Mouse (Mus musculus) CH12.LX (cell line): ENCODE data around the gene AW822073.

Experiments used
- CTCF ChIP-seq, 2 experiments: IDR thresholded peaks in 1 of 2; conservative IDR thresholded peaks in 1 of 2; 2 replicates each; pipeline ENCODE4 v1.5.1; 2011 to 2012; ENCODE audit warnings: low read depth in 2 of 2, low read length in 2 of 2, improper control_type of control experiment in 1 of 2, inconsistent platforms in 1 of 2, mild to moderate bottlenecking in 1 of 2, moderate library complexity in 1 of 2
- E2F4 ChIP-seq: IDR thresholded peaks from 2 replicates; pipeline ENCODE4 v1.6.1; 2011; ENCODE audit warnings: low read depth, low read length, improper control_type of control experiment; ENCODE audit not compliant: insufficient replicate concordance
- EP300 ChIP-seq: IDR thresholded peaks from 2 replicates; pipeline ENCODE4 v1.6.1; 2011; ENCODE audit warnings: low read length, improper control_type of control experiment
- HCFC1 ChIP-seq: IDR thresholded peaks from 2 replicates; pipeline ENCODE4 v1.6.1; 2012; ENCODE audit warnings: low read depth, mild to moderate bottlenecking, inconsistent platforms, low read length, improper control_type of control experiment
- MXI1 ChIP-seq: IDR thresholded peaks from 2 replicates; pipeline ENCODE4 v1.6.1; 2011; ENCODE audit warnings: mild to moderate bottlenecking, low read depth, low read length, improper control_type of control experiment
- POLR2A ChIP-seq: IDR thresholded peaks from 2 replicates; pipeline ENCODE4 v1.6.1; 2011; ENCODE audit warnings: low read depth, mild to moderate bottlenecking, improper control_type of control experiment, low read length
- RAD21 ChIP-seq: IDR thresholded peaks from 2 replicates; pipeline ENCODE4 v1.6.1; 2011; ENCODE audit warnings: low read depth, mild to moderate bottlenecking, low read length, improper control_type of control experiment, moderate library complexity

GRCm38 (mm10) chr10:58210514-58210913 is 14.2 kb downstream of the AW822073 start:
- TF ChIP-seq MXI1 (no peak), E2F4 (no peak), RAD21 (no peak), POLR2A (no peak), HCFC1 (no peak), CTCF (conservative IDR thresholded peaks at IDR 0.05 in 1 of 2, IDR thresholded peaks at IDR 0.05 in 1 of 2; ENCODE audit: low read depth in 2 of 2, low read length in 2 of 2) (no peak), EP300 (no peak)
